Mouse (Mus musculus) megakaryocyte progenitor cell, adult 5-6 weeks (primary cell): ENCODE measurements around the gene Nucks1. TPM values are rescaled to one million over a fixed set of nuclear protein-coding genes. Genes with fewer than 3 reads are reported as not detected.
"Not testable (repeated sequence)": the region's sequence is repeated elsewhere in the genome, so short reads cannot be mapped to it uniquely, and the experiment has no call there.

Experiments
- ATAC-seq: replicated peaks from 2 replicates; pipeline ENCODE4 v1.8.0; 2016; ENCODE audit warnings: mild to moderate bottlenecking, moderate TSS enrichment, inconsistent platforms; ENCODE audit not compliant: poor library complexity
- total RNA-seq, 2 experiments: library from RNA; stranded (forward) in 1 of 2; stranded (reverse) in 1 of 2; fragments of 157-497, 149-512 nt in 1 of 2; fragments of 200-1000 nt in 1 of 2; gene quantifications; 2 replicates each; pipeline versions ENCODE4 v1.2.3 to v1.2.4; 2015 to 2017

Nucks1 gene
- total RNA-seq (2015) (205 and 208 TPM in 2 replicates), total RNA-seq (2017) (299 and 362 TPM in 2 replicates)

GRCm38 (mm10) chr1:131910001-131910648 lies at the start of gene Nucks1:
TSS of gene Nucks1 (plus strand) at chr1:131910534.
- peak; percentile 96 for ATAC-seq

- no peak for ATAC-seq
These were observed 48.5 kb upstream of the Nucks1 start for GRCm38 (mm10) chr1:131861811-131862210.

GRCm38 (mm10) chr1:131865596-131865995 lies 44.7 kb upstream of the Nucks1 start:
- no peak for ATAC-seq

GRCm38 (mm10) chr1:131866304-131866999 lies 43.9 kb upstream of the Nucks1 start:
- no peak; the same call in 1 of the 2 replicates for ATAC-seq

- peak; percentile 97 for ATAC-seq
These were observed 43.0 kb upstream of the Nucks1 start, which contains the start of gene Rab29 for GRCm38 (mm10) chr1:131867093-131867945. TSS of gene Rab29 (plus strand) at chr1:131867224.

GRCm38 (mm10) chr1:131867946-131868290 lies 42.4 kb upstream of the Nucks1 start:
- peak; percentile 30 for ATAC-seq

- no peak for ATAC-seq
These were observed 40.8 kb upstream of the Nucks1 start for GRCm38 (mm10) chr1:131869561-131869960.

GRCm38 (mm10) chr1:131872856-131873255 lies 37.5 kb upstream of the Nucks1 start:
- ATAC-seq, result no peak

- ATAC-seq, result no peak
These were observed 30.5 kb upstream of the Nucks1 start for GRCm38 (mm10) chr1:131879816-131880215.

- ATAC-seq, result peak; percentile 70
These were observed 27.5 kb upstream of the Nucks1 start for GRCm38 (mm10) chr1:131882787-131883186.

DNA sequence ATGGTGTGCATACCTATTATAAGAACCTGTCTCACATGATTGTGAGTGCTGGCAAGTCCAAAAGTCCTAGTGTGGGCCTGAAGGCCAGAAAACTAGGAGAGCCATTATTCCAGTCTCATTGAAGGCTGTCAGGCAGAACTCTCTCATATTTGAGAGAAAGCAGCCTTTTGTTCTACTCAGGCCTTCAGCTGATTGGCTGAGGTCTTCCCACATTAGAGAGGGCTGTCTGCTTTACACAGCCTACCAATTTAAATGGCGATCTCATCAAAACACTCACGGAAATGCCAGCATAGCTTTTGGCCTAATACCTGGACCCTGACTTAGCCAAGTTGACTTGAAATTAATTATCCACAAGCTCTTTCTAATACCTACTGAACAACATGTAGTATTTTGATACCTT lies 24.2 kb upstream of the Nucks1 start:
- no peak for ATAC-seq

DNA sequence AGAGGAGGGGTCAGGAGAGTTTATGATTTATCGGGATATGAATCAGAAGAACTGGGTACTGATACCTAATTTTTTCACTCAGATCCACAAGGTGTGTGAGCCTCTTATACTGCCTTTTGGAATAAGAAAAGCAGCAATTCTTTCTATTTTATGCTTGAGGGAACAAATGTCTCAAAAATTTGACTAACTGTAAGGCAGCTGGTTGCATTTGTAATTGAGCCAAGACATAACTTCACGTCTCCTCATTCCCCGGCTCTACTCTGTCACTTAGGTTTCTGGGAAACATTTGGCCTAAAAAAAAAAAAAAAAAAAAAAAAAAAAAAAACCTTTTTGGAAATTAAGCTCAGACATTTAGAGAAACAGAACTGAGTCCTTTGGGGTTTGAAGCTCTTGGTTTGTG lies 23.7 kb upstream of the Nucks1 start:
- no peak for ATAC-seq

DNA sequence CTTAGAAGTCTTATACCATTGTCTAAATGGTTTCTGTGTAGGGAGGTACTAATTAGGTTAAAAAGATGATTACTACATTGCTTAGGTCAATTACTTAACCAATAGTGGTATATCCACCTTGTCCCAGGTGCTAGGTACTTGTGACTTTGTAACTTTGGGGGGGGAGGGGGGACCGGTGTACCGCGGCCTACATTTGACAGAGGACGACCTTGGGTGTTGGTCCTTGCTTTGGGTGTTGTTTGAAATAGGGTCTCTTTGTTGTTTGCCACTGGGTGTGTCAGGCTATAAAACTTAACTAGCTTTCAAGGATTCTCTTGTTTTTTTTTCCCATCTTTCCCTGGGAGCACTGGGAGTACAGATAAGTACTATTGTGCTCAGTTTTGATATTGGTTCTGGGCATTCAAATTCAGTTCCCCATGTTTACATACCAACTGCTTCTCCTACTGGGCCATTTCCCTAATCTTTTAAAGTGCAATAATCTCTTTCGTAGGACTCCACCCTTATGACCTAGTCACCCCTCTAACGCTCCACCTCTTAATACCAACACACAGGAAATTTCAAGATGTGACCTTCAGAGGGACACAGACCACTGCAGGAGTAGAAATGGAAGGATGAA lies 20.2 kb upstream of the Nucks1 start:
- no peak for ATAC-seq

GRCm38 (mm10) chr1:131891436-131891835 lies 18.9 kb upstream of the Nucks1 start:
- no peak for ATAC-seq

DNA sequence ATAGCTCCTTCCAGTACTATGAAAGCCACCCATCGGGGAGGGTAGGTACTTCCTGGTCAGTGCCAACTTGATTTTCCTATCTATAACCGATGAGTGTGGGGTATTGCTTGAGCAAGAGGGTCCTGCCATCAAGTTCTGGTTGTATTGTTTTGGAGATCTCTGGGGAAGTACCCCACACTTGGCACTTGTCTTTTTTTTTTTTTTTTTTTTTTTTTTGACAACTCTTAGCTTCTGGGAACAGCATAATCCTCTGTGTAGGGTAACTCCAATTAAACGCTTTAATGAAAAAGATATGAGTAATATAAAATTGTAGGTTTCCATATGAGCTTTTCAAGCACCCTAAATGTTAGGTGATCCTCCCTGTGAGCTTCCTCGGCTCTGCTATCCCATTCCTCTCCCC lies 7.7 kb upstream of the Nucks1 start:
- no peak for ATAC-seq

GRCm38 (mm10) chr1:131903251-131903650 lies 7.1 kb upstream of the Nucks1 start:
- no peak for ATAC-seq

DNA sequence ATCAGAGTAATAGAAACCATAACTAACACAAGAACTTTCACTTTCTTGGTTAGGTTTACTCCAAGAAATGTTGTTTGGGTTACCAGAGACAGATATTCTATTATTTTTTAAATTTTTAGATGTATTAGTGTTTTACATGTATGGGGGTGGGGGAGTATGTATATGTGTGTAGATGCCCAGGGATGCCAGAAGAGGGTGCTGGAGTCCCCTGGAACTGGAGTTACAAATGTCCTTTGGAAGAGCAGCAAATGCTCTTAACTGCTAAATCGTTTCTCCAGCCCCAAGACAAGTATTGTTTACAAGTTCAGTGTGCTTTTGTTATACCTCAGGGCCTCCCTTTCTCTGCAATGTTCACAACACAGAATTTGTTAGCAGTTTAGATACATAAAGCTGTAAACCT lies 4.8 kb upstream of the Nucks1 start:
- 0 out of 2 replicates have a peak, but pooled peaks have one; percentile 33 for ATAC-seq

DNA sequence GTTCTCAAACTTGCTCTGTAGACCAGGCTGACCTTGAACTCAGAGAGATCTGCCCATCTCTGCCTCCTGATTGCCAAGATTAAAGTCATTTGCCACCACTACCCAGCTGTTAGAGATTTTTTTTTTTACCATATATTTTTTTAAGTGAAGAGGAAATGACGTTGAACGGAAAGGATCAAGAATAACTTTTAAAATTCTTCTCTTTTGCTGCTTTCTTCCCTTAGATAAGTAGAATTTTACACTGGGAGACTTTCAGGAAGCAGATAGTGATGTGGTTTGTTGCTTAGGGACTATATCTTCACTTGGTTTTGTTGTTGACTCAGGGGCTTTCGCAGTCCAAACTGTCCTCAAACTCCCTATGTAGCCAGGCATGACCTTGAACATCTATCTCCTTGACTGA lies 1.9 kb upstream of the Nucks1 start:
- ATAC-seq, result no peak

GRCm38 (mm10) chr1:131909236-131909635 lies 1.1 kb upstream of the Nucks1 start:
- not testable (repeated sequence) for ATAC-seq

DNA sequence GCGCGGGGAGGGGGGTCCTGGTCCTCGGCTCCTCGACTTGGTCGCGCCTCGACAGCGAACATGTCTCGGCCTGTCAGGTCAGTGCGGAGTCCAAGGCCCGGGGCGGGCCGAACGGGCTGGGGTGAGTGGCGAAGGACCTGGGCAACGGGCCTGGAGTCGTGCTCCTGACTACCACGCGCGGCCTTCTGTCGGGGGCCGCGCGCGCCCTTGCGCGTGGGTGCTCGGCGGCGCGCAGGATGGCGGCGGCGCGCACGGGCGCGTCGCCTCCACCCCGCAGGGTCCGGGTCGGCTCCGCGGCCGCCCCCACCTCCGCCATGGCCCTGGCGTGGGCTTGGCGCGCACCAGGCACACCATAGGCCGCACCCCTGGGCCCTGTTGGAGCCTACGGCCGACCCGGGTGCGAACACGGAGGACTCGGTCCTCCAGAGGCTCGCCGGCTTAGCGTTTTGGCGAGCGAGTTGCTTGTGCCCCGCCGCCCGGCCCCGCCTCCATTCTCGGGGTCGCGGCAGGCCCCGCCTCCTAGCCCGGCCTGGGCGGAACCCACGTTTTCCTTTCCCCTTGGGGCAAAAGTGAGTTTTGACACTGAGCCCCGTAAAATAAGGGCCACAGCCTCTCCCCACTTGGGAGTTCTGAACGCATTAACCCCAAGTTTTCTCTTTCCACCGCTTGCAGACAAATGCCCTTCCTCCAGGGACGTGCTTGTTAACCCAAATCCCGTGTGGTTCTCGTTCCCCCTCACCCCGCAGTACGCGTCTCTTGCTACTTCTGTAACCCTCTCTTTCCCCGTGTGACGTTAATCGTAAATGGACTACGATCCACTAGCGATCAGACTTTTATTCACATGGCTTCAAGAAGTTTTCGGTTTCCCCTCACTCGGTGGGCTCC lies 582 bp downstream of the Nucks1 start:
- peak; percentile 59 for ATAC-seq
